Mouse (Mus musculus): ENCODE measurements at regions not wholly inside any gene's neighbourhood (a gene's known extent, or its start where the extent isn't known, plus 50 kb on each side); places are given as distances from the start of the nearest gene placed in this dataset.

DNA sequence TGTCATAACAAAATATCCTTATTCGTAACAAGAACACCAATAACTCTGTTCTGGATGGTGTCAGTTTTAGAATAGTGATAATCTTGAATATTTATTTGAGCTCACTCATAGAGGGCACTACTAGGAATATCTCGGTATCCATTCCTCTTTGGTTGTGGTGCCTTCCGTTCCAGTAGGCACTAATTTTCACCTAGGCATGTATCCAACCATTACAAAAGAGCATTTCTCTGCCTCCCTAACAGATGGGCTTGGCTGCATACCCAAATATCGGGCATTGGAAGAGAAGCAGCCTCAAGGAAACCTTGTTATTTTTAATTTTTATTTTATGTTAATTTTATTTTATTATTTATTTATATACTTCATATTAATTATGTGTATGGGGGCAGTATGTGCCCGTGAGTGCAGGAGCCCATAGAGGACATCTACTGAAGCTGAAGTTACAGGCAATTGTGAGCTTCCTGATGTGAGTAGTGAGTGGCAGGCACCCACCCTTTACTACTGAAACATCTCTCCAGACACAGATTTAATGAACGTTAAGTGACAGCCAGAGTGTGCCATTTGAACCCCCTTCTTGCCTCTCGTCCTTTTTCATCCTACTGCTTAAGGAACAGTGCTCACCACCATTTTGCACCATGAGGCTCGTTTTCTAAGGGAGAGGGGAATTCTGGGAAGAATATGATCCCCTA lies 111.3 kb upstream of the Cenpe start:
- ATAC-seq (ENCODE audit: low read depth), result no peak
- Histone ChIP-seq H3K9ac (replicated peaks; ENCODE audit: low read depth, low read length) (no peak overlapping the region), H3K4me2 (ENCODE audit: low read depth, low read length) (no peak overlapping the region), H3K9me3 (ENCODE audit: control insufficient read depth, low read length) (no peaks in the 10 kb centered on the region), H3K36me3 (ENCODE audit: control insufficient read depth, insufficient read depth, low read length) (no peaks in the 10 kb centered on the region), H3K27ac (ENCODE audit: low read depth, low read length) (no peak overlapping the region), H3K4me1 (ENCODE audit: control insufficient read depth, insufficient read depth, low read length) (no peaks in the 10 kb centered on the region), H3K4me3 (ENCODE audit: low read depth, low read length) (no peak overlapping the region), H3K27me3 (ENCODE audit: control insufficient read depth, insufficient read depth, low read length) (no peaks in the 10 kb centered on the region)
- WGBS, result 81% methylated on average over 8 of the region's 8 CpGs
